Mouse (Mus musculus) liver, postnatal 0 days (tissue): ENCODE results near the gene Slc2a9.

Experiments used
- CTCF ChIP-seq: sonication (generic); IDR thresholded peaks from 2 replicates; pipeline ENCODE4 v1.5.1; 2016; ENCODE audit warnings: antibody characterized with exemption, low read depth
- EP300 ChIP-seq: IDR thresholded peaks from 2 replicates; pipeline ENCODE4 v1.6.1; 2016; ENCODE audit warnings: antibody characterized with exemption, low read depth, mild to moderate bottlenecking

GRCm38 (mm10) chr5:38418799-38419198, 84.1 kb downstream of the Slc2a9 start:
- TF ChIP-seq CTCF = no peak
- no peak for TF ChIP-seq EP300
